In genomic region chr5:13066942-13067341, GRCm38 (mm10) we compare ENCODE assay signal across 26 mouse cellular contexts. TPM values are rescaled to one million over a fixed set of nuclear protein-coding genes. Genes with fewer than 3 reads are reported as not detected.
DNase-seq lines count a peak whose midpoint lies in the region; ATAC-seq lines count a peak whose summit lies in the region.
"Had no signal": no experiment of that assay in that cellular context is flagged by ENCODE, and none has a peak within 500 bp of the region (broad histone marks: within the 10 kb centered on the region; RNA-seq: fewer than 3 reads in every experiment).

No protein-coding gene starts in this region.

- no peak overlapping the region for H3K27ac ChIP-seq in limb, embryonic 11.5 days (replicated peaks; ENCODE audit: low read depth, low read length)
- H3K27ac ChIP-seq: embryonic facial prominence, embryonic 10.5 days; embryonic facial prominence, embryonic 12.5 days; forebrain, embryonic 13.5 days; forebrain, embryonic 15.5 days had no signal

- 8% methylated on average over 3 of the region's 3 CpGs for WGBS in limb, embryonic 11.5 days

- no peak overlapping the region for H3K9ac ChIP-seq in limb, embryonic 11.5 days (ENCODE audit: low read length)
- H3K9ac ChIP-seq: embryonic facial prominence, embryonic 12.5 days; forebrain, embryonic 13.5 days; forebrain, embryonic 15.5 days; forebrain, postnatal 0 days had no signal

- no peaks in the 10 kb centered on the region for H3K9me3 ChIP-seq in limb, embryonic 11.5 days (ENCODE audit: control insufficient read depth, low read length)
- H3K9me3 ChIP-seq: embryonic facial prominence, embryonic 10.5 days; embryonic facial prominence, embryonic 12.5 days; forebrain, embryonic 13.5 days; forebrain, embryonic 15.5 days; G1E had no signal

- H3K4me3 ChIP-seq in limb, embryonic 11.5 days (ENCODE audit: low read depth, low read length): no peak overlapping the region
- H3K4me3 ChIP-seq: embryonic facial prominence, embryonic 10.5 days; embryonic facial prominence, embryonic 12.5 days; forebrain, embryonic 13.5 days; forebrain, embryonic 15.5 days had no signal

- peak; percentile 72; the same call in 1 of the 2 replicates for ATAC-seq in limb, embryonic 11.5 days (ENCODE audit: insufficient number of reproducible peaks, low FRiP score, low TSS enrichment, low read depth)
- ATAC-seq in megakaryocyte progenitor cell, adult 5-6 weeks (replicated peaks; ENCODE audit: poor library complexity): no peak
- ATAC-seq: activated CD4-positive, CD25-positive, alpha-beta regulatory T cell, adult 4 months; CD4-positive, CD25-positive, alpha-beta regulatory T cell, adult 4 months; forebrain, embryonic 13.5 days; forebrain, embryonic 15.5 days; forebrain, postnatal 0 days; Patski had no signal

- no peaks in the 10 kb centered on the region for H3K36me3 ChIP-seq in limb, embryonic 11.5 days (ENCODE audit: control insufficient read depth, insufficient read depth, low read length)
- H3K36me3 ChIP-seq: embryonic facial prominence, embryonic 10.5 days; embryonic facial prominence, embryonic 12.5 days; forebrain, embryonic 15.5 days; G1E had no signal

- H3K4me1 ChIP-seq in limb, embryonic 11.5 days (ENCODE audit: control insufficient read depth, insufficient read depth, low read length): 0 out of 2 replicates have a peak, but pooled peaks cover 6% of the 10 kb centered on the region
- H3K4me1 ChIP-seq: embryonic facial prominence, embryonic 12.5 days; forebrain, embryonic 13.5 days; forebrain, embryonic 15.5 days had no signal

- DNase-seq in embryo, embryonic 11 days: peak; percentile 22
- DNase-seq in embryo, embryonic 9.5 days (ENCODE audit: extremely low spot score): no peak
- peak; percentile 69 for DNase-seq in forelimb bud, embryonic 11.5 days (ENCODE audit: low read depth, low spot score)
- peak; percentile 56 for DNase-seq in limb, embryonic 11.5 days (ENCODE audit: low spot score)
- DNase-seq in T-cell, adult 2 months (ENCODE audit: low spot score): no peak
- no peak for DNase-seq in ovary, postnatal 36 days (ENCODE audit: low spot score)
- DNase-seq: adrenal gland, adult 8-10 months; adrenal gland, postnatal 14 days; adrenal gland, postnatal 36 days; B cell, adult 2 months; cerebellum, adult 11 months; cerebellum, adult 2 months; cerebellum, adult 9-10 months; cerebellum, postnatal 10 days; cerebellum, postnatal 25 days; forebrain, postnatal 0 days had no signal

- no peak overlapping the region for H3K4me2 ChIP-seq in limb, embryonic 11.5 days (ENCODE audit: low read depth, severe bottlenecking)
- H3K4me2 ChIP-seq: embryonic facial prominence, embryonic 12.5 days; forebrain, embryonic 13.5 days; forebrain, embryonic 15.5 days had no signal

- no peaks in the 10 kb centered on the region for H3K27me3 ChIP-seq in limb, embryonic 11.5 days (ENCODE audit: control insufficient read depth, insufficient read depth, low read length)
- H3K27me3 ChIP-seq: CH12.LX; embryonic facial prominence, embryonic 12.5 days; forebrain, embryonic 13.5 days; forebrain, embryonic 15.5 days; Patski had no signal

RNA-seq across cellular contexts. Expression of gene Sema3a, which starts 58.3 kb away (rescaled TPM):
- 43.4 and 46.8 TPM in 2 replicates for polyA plus RNA-seq in limb, embryonic 11.5 days (2014; fragmentation: Nextera tagmentation; extraction: Ambion mirVana)
- total RNA-seq in megakaryocyte progenitor cell, adult 5-6 weeks (2015): not detected in 2 replicates
- not detected in 2 replicates for total RNA-seq in megakaryocyte progenitor cell, adult 5-6 weeks (2017)
- total RNA-seq: CH12.LX had no signal
- polyA plus RNA-seq: activated CD4-positive, CD25-positive, alpha-beta regulatory T cell, adult 4 months; G1E had no signal

Comparison
In these comparisons a context has a peak if more than half of its experiments do, and no peak if none do; other contexts are left out.
1. DNase-seq: peak in embryo, embryonic 11 days (single experiment), forelimb bud, embryonic 11.5 days (single experiment) and limb, embryonic 11.5 days (single experiment); none in embryo, embryonic 9.5 days (single experiment), T-cell, adult 2 months (single experiment) and ovary, postnatal 36 days (single experiment).